Mouse (Mus musculus): Measurements from ENCODE around the gene Borcs7. TPM values are rescaled to one million over a fixed set of nuclear protein-coding genes. Genes with fewer than 3 reads are reported as not detected.

The Borcs7 gene
- total RNA-seq, 2 experiments from 2014 or later: 20.7 to 21.6 TPM

Other genes with a start within 250 kb of the Borcs7 start
- 100 to 1,000 TPM; 119 to 120 TPM for gene Trim8, start 188.2 kb upstream of the Borcs7 start, total RNA-seq (2021)
- 100 to 1,000 TPM; 122 to 128 TPM for gene Arl3, start 116.7 kb upstream of the Borcs7 start, total RNA-seq (2021)
- gene Sfxn2, start 116.5 kb upstream of the Borcs7 start, total RNA-seq (2021): 1 to 10 TPM; 3.5 to 5.6 TPM
- gene Wbp1l, start 90.8 kb upstream of the Borcs7 start, total RNA-seq (2021): 10 to 100 TPM; 34.9 to 37.9 TPM
- not detected for gene Cyp17a1, start 16.7 kb upstream of the Borcs7 start, total RNA-seq (2021)
- gene As3mt, start 17.6 kb downstream of the Borcs7 start, total RNA-seq (2021): 10 to 100 TPM; 26.2 to 32.0 TPM
- gene Cnnm2, start 71.7 kb downstream of the Borcs7 start, total RNA-seq (2021): 10 to 100 TPM; 32.6 to 34.2 TPM

All from left cerebral cortex, adult 18-20 months (tissue).